Mouse (Mus musculus): ENCODE data around the gene Fmo9. TPM values are rescaled to one million over a fixed set of nuclear protein-coding genes. Genes with fewer than 3 reads are reported as not detected.

Fmo9 gene
- total RNA-seq (2023) = not detected

GRCm38 (mm10) chr1:166681745-166682144, at the start of gene Fmo9:
TSS of gene Fmo9 (minus strand) at chr1:166681845.

GRCm38 (mm10) chr1:166647593-166647992, 34.1 kb downstream of the Fmo9 start, which contains the start of gene Gm4847:
TSS of gene Gm4847 (minus strand) at chr1:166647693.

Other genes with a start within 250 kb of the Fmo9 start
- gene Gm4846, start 184.3 kb downstream of the Fmo9 start, total RNA-seq (2023) = not detected
- gene Gm4847, start 34.2 kb downstream of the Fmo9 start, total RNA-seq (2023) = not detected

Measured in CD4-positive naive resting alpha-beta T cell, adult 57 days (primary cell).